Mouse (Mus musculus): ENCODE results near the gene Dennd1b. TPM values are rescaled to one million over a fixed set of nuclear protein-coding genes. Genes with fewer than 3 reads are reported as not detected.

Gene Dennd1b
- polyA plus RNA-seq, 1 experiment from 2014 or later = 14.7 TPM

DNA sequence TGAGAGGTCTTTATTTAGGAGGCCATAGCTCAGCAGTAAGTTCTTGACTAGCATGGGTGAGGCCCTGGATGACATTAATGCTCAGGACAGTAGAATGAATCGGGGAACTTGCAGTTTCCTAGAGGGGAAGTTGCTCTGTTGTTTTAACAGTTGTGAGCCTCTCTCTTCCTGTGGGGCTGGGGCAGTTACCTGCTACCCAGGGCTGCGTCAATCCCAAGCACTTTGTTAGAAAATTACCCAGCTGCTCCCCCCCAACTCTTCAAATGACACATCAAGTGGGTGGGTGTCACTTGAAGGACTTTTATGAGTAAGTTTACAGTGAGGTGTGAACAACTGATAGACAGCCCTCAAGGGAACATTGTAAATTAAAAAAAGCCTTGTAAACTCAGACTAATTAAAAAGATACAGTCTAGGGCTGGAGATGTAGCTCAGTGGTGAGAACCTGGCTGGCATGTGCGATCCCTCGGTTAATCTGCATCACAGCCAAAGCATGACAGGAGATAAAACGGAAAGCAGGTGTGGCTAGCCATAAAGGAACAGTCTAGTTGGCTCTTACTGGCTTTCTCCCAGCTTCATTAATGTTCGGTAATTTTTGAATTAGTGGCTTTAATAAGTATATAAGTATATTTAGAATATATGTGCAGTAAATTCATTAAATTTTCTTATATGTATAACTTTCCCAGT lies 10.4 kb downstream of the Dennd1b start:
- no peak overlapping the region for H3K4me2 ChIP-seq (replicated peaks; ENCODE audit: low read depth, low read length)
- H3K36me3 ChIP-seq (ENCODE audit: control insufficient read depth, insufficient read depth, low read length) = no peaks in the 10 kb centered on the region

DNA sequence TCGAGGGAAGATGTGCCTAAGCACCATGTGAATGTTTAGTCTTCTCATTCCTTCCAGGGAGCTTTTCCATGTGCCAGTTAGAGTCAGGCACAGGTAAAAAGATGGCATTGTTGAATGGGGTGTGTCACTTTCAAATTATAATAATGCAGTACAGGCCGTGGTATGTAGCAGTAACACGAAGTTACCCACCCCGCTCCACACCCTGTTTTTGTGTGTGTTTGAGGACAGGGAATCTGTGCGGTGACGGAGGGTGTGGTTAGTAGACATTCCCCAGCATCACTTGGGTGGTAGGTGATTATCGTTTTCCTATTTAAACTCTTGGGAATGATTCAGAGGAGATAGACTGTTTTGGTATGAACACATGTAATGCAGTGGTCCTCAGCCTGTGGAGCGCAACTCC lies 11.6 kb downstream of the Dennd1b start:
- Histone ChIP-seq H3K36me3 (ENCODE audit: control insufficient read depth, insufficient read depth, low read length) (no peaks in the 10 kb centered on the region), H3K9ac (ENCODE audit: low read depth, low read length) (no peak overlapping the region), H3K4me2 (replicated peaks; ENCODE audit: low read depth, low read length) (no peak overlapping the region), H3K4me3 (ENCODE audit: low read depth, low read length) (no peak overlapping the region), H3K4me1 (replicated peaks; ENCODE audit: control insufficient read depth, insufficient read depth, low read length) (no peaks in the 10 kb centered on the region), H3K27ac (ENCODE audit: low read depth, low read length) (no peak overlapping the region), H3K9me3 (ENCODE audit: control insufficient read depth, low read length) (no peaks in the 10 kb centered on the region), H3K27me3 (ENCODE audit: control insufficient read depth, insufficient read depth, low read length) (no peaks in the 10 kb centered on the region)
- DNase-seq (ENCODE audit: low spot score) (no peak), ATAC-seq (ENCODE audit: low FRiP score) (no peak)
- WGBS = 94% methylated on average over 8 of the region's 8 CpGs

More for the DNA sequence above, 10.4 kb downstream of the Dennd1b start:
- ATAC-seq (ENCODE audit: low FRiP score) (no peak), DNase-seq (ENCODE audit: low spot score) (no peak)
- 89% methylated on average over 6 of the region's 6 CpGs for WGBS
- Histone ChIP-seq H3K9ac (ENCODE audit: low read depth, low read length) (no peak overlapping the region), H3K4me3 (ENCODE audit: low read depth, low read length) (no peak overlapping the region), H3K27me3 (ENCODE audit: control insufficient read depth, insufficient read depth, low read length) (no peaks in the 10 kb centered on the region), H3K27ac (ENCODE audit: low read depth, low read length) (no peak overlapping the region), H3K4me1 (replicated peaks; ENCODE audit: control insufficient read depth, insufficient read depth, low read length) (no peaks in the 10 kb centered on the region), H3K9me3 (ENCODE audit: control insufficient read depth, low read length) (no peaks in the 10 kb centered on the region)

DNA sequence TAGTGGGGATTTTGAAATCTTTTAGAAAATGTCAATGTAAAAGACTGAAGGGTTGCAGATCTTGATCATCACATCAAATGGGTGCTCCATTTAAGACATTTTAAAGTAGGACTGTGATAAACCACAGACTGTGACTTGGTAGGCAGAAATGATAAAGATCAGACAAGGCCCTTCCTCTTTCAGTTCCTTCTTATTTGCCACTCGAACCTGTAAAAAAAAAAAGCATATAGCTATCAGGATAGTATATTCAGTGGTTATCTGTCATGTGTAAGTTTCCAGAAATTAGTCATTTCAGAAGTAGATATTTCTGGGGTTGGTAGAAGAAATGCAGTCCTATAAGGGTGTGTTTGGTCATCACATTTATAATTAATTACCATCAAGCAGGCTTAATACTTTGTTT lies 12.7 kb downstream of the Dennd1b start:
- DNase-seq (ENCODE audit: low spot score) (no peak), ATAC-seq (ENCODE audit: low FRiP score) (no peak)
- Histone ChIP-seq H3K9me3 (ENCODE audit: control insufficient read depth, low read length) (no peaks in the 10 kb centered on the region), H3K4me2 (replicated peaks; ENCODE audit: low read depth, low read length) (no peak overlapping the region), H3K4me1 (replicated peaks; ENCODE audit: control insufficient read depth, insufficient read depth, low read length) (no peaks in the 10 kb centered on the region), H3K36me3 (ENCODE audit: control insufficient read depth, insufficient read depth, low read length) (no peaks in the 10 kb centered on the region), H3K9ac (ENCODE audit: low read depth, low read length) (no peak overlapping the region), H3K27ac (ENCODE audit: low read depth, low read length) (no peak overlapping the region), H3K27me3 (ENCODE audit: control insufficient read depth, insufficient read depth, low read length) (no peaks in the 10 kb centered on the region), H3K4me3 (ENCODE audit: low read depth, low read length) (no peak overlapping the region)
- WGBS = 77% methylated on average over 1 of the region's 1 CpGs

DNA sequence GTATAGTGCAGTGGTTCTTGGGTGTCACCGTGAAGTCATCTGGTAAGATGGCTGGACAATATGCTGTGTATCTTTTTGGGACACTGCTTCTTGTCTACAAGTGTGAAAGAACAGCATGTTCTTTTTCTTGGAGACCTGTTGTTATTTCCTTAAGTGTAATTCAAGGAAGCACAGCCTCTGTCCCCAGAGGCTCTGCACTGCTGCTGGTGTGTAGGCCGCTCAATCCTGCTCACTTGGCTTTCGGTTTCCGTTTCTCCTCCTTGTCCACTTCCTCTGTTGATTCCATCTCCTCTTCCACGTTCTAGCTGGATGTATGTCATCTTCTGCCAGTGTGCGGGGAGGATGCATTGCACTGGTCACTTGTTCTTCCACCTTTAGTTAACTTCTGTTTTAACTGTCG lies 19.0 kb downstream of the Dennd1b start:
- WGBS = 76% methylated on average over 7 of the region's 7 CpGs
- no peak overlapping the region for H3K4me3 ChIP-seq (ENCODE audit: low read depth, low read length)
- ATAC-seq (ENCODE audit: low FRiP score) (no peak), DNase-seq (ENCODE audit: low spot score) (no peak)
- H3K4me1 ChIP-seq (replicated peaks; ENCODE audit: control insufficient read depth, insufficient read depth, low read length) = no peaks in the 10 kb centered on the region
- no peaks in the 10 kb centered on the region for H3K36me3 ChIP-seq (ENCODE audit: control insufficient read depth, insufficient read depth, low read length)
- H3K9ac ChIP-seq (ENCODE audit: low read depth, low read length) = no peak overlapping the region
- H3K4me2 ChIP-seq (replicated peaks; ENCODE audit: low read depth, low read length) = no peak overlapping the region
- no peak overlapping the region for H3K27ac ChIP-seq (ENCODE audit: low read depth, low read length)
- no peaks in the 10 kb centered on the region for H3K9me3 ChIP-seq (ENCODE audit: control insufficient read depth, low read length)
- no peaks in the 10 kb centered on the region for H3K27me3 ChIP-seq (ENCODE audit: control insufficient read depth, insufficient read depth, low read length)

DNA sequence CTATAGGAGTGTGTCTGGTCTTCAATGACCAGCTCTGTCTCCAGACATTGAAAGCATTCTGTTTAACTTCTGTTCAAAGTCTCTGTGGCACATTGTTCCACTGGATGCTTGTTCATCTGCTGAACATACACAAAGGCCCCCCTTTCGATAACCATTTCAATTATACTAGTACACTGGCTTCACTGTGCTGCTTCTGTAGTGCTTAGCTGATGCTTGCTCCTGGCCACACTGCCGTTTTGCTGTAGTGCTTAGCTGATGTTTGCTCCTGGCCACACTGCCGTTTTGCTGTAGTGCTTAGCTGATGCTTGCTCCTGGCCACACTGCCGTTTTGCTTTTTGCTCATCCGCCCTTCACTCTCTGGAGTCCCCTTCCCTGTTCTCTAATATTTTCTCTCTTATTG lies 19.4 kb downstream of the Dennd1b start:
- no peaks in the 10 kb centered on the region for H3K27me3 ChIP-seq (ENCODE audit: control insufficient read depth, insufficient read depth, low read length)
- no peaks in the 10 kb centered on the region for H3K36me3 ChIP-seq (ENCODE audit: control insufficient read depth, insufficient read depth, low read length)
- DNase-seq (ENCODE audit: low spot score) (no peak), ATAC-seq (ENCODE audit: low FRiP score) (0 out of 2 replicates have a peak, but pooled peaks have one; percentile 38)
- H3K9ac ChIP-seq (ENCODE audit: low read depth, low read length) = no peak overlapping the region
- 72% methylated on average over 5 of the region's 5 CpGs for WGBS
- no peak overlapping the region for H3K4me3 ChIP-seq (ENCODE audit: low read depth, low read length)
- no peak overlapping the region for H3K27ac ChIP-seq (ENCODE audit: low read depth, low read length)
- H3K9me3 ChIP-seq (ENCODE audit: control insufficient read depth, low read length) = no peaks in the 10 kb centered on the region
- no peaks in the 10 kb centered on the region for H3K4me1 ChIP-seq (replicated peaks; ENCODE audit: control insufficient read depth, insufficient read depth, low read length)
- H3K4me2 ChIP-seq (replicated peaks; ENCODE audit: low read depth, low read length) = no peak overlapping the region

DNA sequence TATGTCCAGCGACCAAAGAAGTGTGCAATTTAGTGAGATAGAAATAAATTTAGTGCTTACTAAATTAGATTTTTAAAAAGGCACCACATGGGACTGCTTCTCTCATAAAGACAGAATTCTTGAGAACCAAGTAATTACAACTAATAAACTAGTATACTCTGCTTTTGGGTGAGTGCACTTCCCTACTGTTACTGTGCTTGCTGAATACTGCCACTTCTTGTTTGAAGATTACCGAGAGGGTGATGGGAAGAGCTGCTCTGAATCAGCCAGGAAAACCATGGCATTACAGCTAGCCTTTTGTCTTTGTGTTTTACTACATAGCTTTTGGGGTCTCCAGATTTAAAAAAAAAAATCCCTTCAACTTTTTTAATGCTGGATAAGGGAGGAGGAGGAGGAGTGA lies 19.8 kb downstream of the Dennd1b start:
- WGBS = 86% methylated on average over 2 of the region's 2 CpGs
- DNase-seq (ENCODE audit: low spot score) = no peak

DNA sequence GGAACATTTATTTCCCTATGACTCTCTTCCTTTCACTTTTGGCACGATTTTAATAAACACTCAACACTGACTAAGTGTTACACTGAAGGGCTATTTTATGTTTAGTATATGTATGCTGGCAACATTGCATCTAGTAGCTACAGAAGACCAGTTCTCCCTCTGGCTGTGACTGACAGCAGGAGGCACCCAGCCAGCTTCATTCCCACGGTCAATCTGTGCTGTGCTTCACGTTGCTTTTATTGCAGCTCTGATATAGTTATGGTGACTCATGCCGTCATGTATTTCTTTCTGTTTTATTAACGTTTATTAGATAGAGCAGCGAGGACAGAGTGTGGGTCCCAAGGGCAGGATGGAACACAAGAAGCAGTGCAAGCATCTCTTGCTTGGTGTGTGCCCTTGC lies 20.2 kb downstream of the Dennd1b start:
- Histone ChIP-seq H3K36me3 (ENCODE audit: control insufficient read depth, insufficient read depth, low read length) (no peaks in the 10 kb centered on the region), H3K4me2 (replicated peaks; ENCODE audit: low read depth, low read length) (no peak overlapping the region), H3K4me1 (replicated peaks; ENCODE audit: control insufficient read depth, insufficient read depth, low read length) (no peaks in the 10 kb centered on the region), H3K4me3 (ENCODE audit: low read depth, low read length) (no peak overlapping the region), H3K27ac (ENCODE audit: low read depth, low read length) (no peak overlapping the region), H3K27me3 (ENCODE audit: control insufficient read depth, insufficient read depth, low read length) (no peaks in the 10 kb centered on the region), H3K9ac (ENCODE audit: low read depth, low read length) (no peak overlapping the region), H3K9me3 (ENCODE audit: control insufficient read depth, low read length) (no peaks in the 10 kb centered on the region)
- 84% methylated on average over 6 of the region's 6 CpGs for WGBS
- DNase-seq (ENCODE audit: low spot score) (no peak), ATAC-seq (ENCODE audit: low FRiP score) (no peak)

More for the DNA sequence above, 19.8 kb downstream of the Dennd1b start:
- Histone ChIP-seq H3K4me1 (replicated peaks; ENCODE audit: control insufficient read depth, insufficient read depth, low read length) (no peaks in the 10 kb centered on the region), H3K9ac (ENCODE audit: low read depth, low read length) (no peak overlapping the region), H3K27ac (ENCODE audit: low read depth, low read length) (no peak overlapping the region), H3K27me3 (ENCODE audit: control insufficient read depth, insufficient read depth, low read length) (no peaks in the 10 kb centered on the region), H3K36me3 (ENCODE audit: control insufficient read depth, insufficient read depth, low read length) (no peaks in the 10 kb centered on the region), H3K9me3 (ENCODE audit: control insufficient read depth, low read length) (no peaks in the 10 kb centered on the region), H3K4me3 (ENCODE audit: low read depth, low read length) (no peak overlapping the region), H3K4me2 (replicated peaks; ENCODE audit: low read depth, low read length) (no peak overlapping the region)
- ATAC-seq (ENCODE audit: low FRiP score) = no peak

DNA sequence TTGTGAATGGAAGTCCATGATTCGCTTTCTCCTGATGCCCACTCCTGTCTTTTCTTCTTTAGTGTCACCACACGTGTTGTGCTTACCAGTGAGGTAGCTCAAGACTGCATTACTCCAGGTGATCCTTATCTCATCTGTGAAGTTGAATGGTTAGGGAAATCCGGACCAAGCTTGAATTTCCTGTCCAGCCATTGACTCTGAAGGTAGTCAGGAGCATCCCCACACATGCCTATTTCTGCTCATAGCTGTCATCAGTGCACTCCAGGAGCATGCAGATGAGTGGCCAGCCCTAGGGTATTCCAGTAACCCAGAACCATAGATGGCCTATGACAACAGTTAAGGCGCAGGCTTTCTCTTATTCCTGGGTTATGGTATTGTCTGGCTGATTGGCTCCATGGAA lies 20.9 kb downstream of the Dennd1b start:
- DNase-seq (ENCODE audit: low spot score) (no peak), ATAC-seq (ENCODE audit: low FRiP score) (no peak)
- Histone ChIP-seq H3K27ac (ENCODE audit: low read depth, low read length) (no peak overlapping the region), H3K4me3 (ENCODE audit: low read depth, low read length) (no peak overlapping the region), H3K36me3 (ENCODE audit: control insufficient read depth, insufficient read depth, low read length) (no peaks in the 10 kb centered on the region), H3K9ac (ENCODE audit: low read depth, low read length) (no peak overlapping the region), H3K4me2 (replicated peaks; ENCODE audit: low read depth, low read length) (no peak overlapping the region), H3K9me3 (ENCODE audit: control insufficient read depth, low read length) (no peaks in the 10 kb centered on the region), H3K4me1 (replicated peaks; ENCODE audit: control insufficient read depth, insufficient read depth, low read length) (no peaks in the 10 kb centered on the region), H3K27me3 (ENCODE audit: control insufficient read depth, insufficient read depth, low read length) (no peaks in the 10 kb centered on the region)
- 88% methylated on average over 4 of the region's 4 CpGs for WGBS

DNA sequence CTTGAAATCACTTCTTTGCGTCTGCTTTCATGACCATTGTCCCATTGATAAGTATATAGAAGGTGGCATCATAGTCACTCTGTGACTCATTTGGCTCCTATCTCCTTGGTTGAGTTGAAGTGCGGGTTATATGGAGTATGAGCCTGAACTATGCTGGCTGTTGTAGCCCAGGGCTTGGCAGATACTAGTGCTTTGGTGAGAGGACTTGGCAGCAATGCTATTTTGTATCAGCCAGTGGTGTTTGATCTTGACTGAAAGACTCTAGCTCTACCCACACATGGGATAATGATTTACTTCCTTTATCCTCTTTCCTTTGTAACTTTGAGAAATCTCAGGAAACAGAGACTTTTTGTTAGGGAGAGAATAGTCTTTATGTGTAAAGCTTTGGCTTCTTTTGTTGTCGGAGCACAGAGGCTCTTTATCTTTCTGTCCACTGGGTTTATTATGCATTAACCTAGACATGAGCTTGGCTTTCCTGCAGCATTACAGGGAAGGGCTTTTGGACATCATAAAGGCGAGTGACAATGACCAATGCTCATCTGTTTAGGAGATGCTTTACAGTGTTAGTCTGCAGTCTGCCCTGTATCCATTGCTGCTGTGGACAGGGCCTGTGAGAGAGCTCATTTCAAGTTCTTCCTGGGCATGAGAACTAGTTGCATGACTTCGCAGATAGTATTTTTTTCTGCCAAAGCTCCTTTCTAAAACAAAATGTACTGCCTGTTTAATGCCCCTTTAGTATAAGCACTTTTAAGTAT lies 29.3 kb downstream of the Dennd1b start:
- Histone ChIP-seq H3K27me3 (ENCODE audit: control insufficient read depth, insufficient read depth, low read length) (no peaks in the 10 kb centered on the region), H3K4me3 (ENCODE audit: low read depth, low read length) (no peak overlapping the region), H3K4me1 (replicated peaks; ENCODE audit: control insufficient read depth, insufficient read depth, low read length) (no peaks in the 10 kb centered on the region; the same call in 1 of the 2 replicates), H3K36me3 (ENCODE audit: control insufficient read depth, insufficient read depth, low read length) (no peaks in the 10 kb centered on the region), H3K9me3 (ENCODE audit: control insufficient read depth, low read length) (no peaks in the 10 kb centered on the region), H3K4me2 (replicated peaks; ENCODE audit: low read depth, low read length) (no peak overlapping the region), H3K9ac (ENCODE audit: low read depth, low read length) (no peak overlapping the region), H3K27ac (ENCODE audit: low read depth, low read length) (no peak overlapping the region)
- WGBS = 57% methylated on average over 5 of the region's 5 CpGs
- peak; percentile 26; the same call in 1 of the 2 replicates for ATAC-seq (ENCODE audit: low FRiP score)
- DNase-seq (ENCODE audit: low spot score) = no peak
